ENCODE assay signal across 25 mouse cellular contexts in the genomic region with DNA sequence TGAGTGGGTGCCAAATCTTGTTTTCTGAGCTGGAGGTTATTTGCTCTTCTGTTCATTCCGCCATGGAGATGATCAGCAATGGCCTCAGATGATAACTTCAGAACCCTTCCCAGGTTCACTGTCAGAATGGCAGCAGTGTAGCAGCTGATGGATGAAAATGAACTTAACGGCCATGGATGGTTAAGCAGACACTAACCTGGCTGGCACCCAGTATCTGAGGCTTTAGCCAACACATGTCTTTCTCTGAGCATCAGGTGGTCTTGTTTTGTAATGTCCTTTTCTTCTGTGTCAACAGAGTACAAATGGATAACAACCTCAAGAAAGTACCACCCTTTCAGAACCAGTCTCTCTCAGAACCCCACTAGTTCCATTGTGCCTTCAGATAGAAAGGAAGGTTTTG.
"Had no signal": no experiment of that assay in that cellular context is flagged by ENCODE, and none has a peak within 500 bp of the region (broad histone marks: within the 10 kb centered on the region; RNA-seq: fewer than 3 reads in every experiment).

No protein-coding gene starts in this region.

- H3K4me2 ChIP-seq: heart, embryonic 11.5 days; heart, embryonic 13.5 days; heart, embryonic 15.5 days; hindbrain, embryonic 13.5 days; hindbrain, embryonic 15.5 days; kidney, embryonic 15.5 days; limb, embryonic 13.5 days; limb, embryonic 15.5 days; liver, embryonic 12.5 days had no signal

- ATAC-seq: intestine, embryonic 16.5 days; liver, embryonic 12.5 days had no signal

- DNase-seq: gastrocnemius, postnatal 10 days; gastrocnemius, postnatal 25 days; heart, adult 11 months; heart, adult 2 months; heart, postnatal 14 days; heart, postnatal 36 days; kidney, adult 11 months; kidney, adult 2 months; kidney, adult 9 months; kidney, postnatal 14 days; kidney, postnatal 36 days; layer of hippocampus, adult 9-11 months; layer of hippocampus, postnatal 36 days had no signal

- H3K36me3 ChIP-seq: heart, embryonic 13.5 days; heart, embryonic 15.5 days; hindbrain, embryonic 13.5 days; hindbrain, embryonic 15.5 days; kidney, embryonic 15.5 days; limb, embryonic 13.5 days; limb, embryonic 15.5 days; liver, embryonic 12.5 days had no signal

- H3K4me3 ChIP-seq: heart, adult 2 months; heart, embryonic 13.5 days; heart, embryonic 15.5 days; hindbrain, embryonic 13.5 days; hindbrain, embryonic 15.5 days; kidney, embryonic 15.5 days; limb, embryonic 13.5 days; limb, embryonic 15.5 days; liver, embryonic 12.5 days had no signal

- H3K9me3 ChIP-seq: heart, embryonic 13.5 days; heart, embryonic 15.5 days; hindbrain, embryonic 13.5 days; hindbrain, embryonic 15.5 days; kidney, embryonic 15.5 days; limb, embryonic 13.5 days; limb, embryonic 15.5 days; liver, embryonic 12.5 days had no signal

- H3K9ac ChIP-seq: heart, embryonic 13.5 days; heart, embryonic 15.5 days; hindbrain, embryonic 13.5 days; hindbrain, embryonic 15.5 days; kidney, embryonic 15.5 days; limb, embryonic 13.5 days; limb, embryonic 15.5 days; liver, embryonic 12.5 days; liver, embryonic 14.5 days had no signal

- H3K27ac ChIP-seq: heart, adult 2 months; heart, embryonic 13.5 days; heart, embryonic 15.5 days; hindbrain, embryonic 13.5 days; hindbrain, embryonic 15.5 days; kidney, embryonic 15.5 days; kidney, postnatal 0 days; limb, embryonic 13.5 days; limb, embryonic 15.5 days; liver, embryonic 12.5 days; liver, embryonic 14.5 days had no signal

- H3K4me1 ChIP-seq: heart, embryonic 15.5 days; kidney, embryonic 15.5 days; limb, embryonic 15.5 days; liver, embryonic 12.5 days had no signal

- H3K27me3 ChIP-seq: heart, embryonic 13.5 days; heart, embryonic 15.5 days; hindbrain, embryonic 13.5 days; hindbrain, embryonic 15.5 days; kidney, embryonic 15.5 days; limb, embryonic 13.5 days; limb, embryonic 15.5 days; liver, embryonic 12.5 days had no signal
